Mouse (Mus musculus) urinary bladder, adult 2 months (tissue): ENCODE results near the gene Cplx1. TPM values are rescaled to one million over a fixed set of nuclear protein-coding genes. Genes with fewer than 3 reads are reported as not detected.

ENCODE experiments used
- DNase-seq: peaks from one replicate; pipeline ENCODE4 v3.0.0; 2022; ENCODE audit warnings: low spot score
- polyA plus RNA-seq: library from polyadenylated mRNA; depleted of rRNA; stranded (reverse); fragments of >200 nt; gene quantifications from 2 replicates; pipeline ENCODE4 v1.2.3, GENCODE M21; 2012; rRNA removed

The Cplx1 gene
- 0.10 and 0.44 TPM in 2 replicates for polyA plus RNA-seq

DNA sequence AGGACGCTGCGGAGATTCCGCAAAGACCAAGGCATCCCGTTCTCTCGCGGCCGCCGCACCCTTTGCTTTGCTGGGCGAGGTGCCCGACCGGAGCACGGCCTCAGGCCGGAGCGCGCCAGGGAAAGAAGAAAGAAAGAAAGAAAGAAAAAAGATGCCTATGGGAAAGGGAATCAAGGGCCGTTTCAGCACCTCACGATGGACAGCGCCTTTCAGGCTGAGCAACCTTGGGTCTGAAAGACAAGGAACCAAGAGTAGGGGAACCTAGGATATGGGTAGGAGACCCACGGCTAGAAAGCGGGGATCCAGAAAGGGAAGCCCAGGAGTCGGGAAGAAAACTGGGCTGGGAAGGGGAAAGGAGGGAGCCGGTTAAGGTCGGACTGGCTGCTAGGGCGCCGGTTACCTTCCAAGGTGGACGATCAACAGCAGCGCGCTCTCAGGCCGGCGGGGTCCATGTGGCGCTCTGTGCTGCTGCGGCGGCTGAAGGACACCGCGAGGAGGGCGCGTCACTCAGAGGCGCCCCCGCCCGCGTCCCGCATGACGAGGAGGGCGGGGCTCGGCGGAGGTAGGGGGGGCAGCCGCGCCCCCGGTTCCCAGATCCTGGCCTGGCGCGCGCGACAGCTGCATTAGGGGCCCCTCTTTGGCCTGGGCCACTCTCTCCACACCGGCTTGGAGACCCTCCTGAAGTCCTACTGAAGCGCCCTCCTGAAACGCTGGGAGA, at the start of gene Cplx1:
Cplx1 (minus strand) TSS at position 536 of the 718 bp plus-strand sequence.
- no peak for DNase-seq

GRCm38 (mm10) chr5:108581361-108581891, 31.6 kb upstream of the Cplx1 start:
- DNase-seq, result no peak

- no peak for DNase-seq
Measured at GRCm38 (mm10) chr5:108573054-108573453, 23.2 kb upstream of the Cplx1 start.

DNA sequence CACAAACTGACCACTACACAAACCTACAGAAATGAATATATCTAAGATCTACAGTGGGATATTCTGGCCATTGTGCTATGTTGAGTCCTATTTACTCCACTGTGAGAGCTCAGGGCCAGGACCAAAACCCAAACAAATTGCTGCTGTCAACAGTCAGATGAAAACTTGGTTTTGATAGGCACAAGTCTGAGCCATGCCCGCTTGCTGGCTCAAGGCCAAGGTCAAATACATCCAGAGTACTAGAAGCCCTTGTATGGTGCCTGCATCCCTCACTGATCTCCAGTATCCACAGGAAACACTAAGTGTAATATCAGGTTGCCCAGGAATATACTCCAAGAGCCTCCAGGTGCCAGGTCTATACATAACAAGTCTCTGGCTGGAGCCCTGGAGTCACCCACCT, 21.2 kb upstream of the Cplx1 start:
- DNase-seq, result no peak

- no peak for DNase-seq
Measured at GRCm38 (mm10) chr5:108567104-108567503, 17.3 kb upstream of the Cplx1 start.

DNA sequence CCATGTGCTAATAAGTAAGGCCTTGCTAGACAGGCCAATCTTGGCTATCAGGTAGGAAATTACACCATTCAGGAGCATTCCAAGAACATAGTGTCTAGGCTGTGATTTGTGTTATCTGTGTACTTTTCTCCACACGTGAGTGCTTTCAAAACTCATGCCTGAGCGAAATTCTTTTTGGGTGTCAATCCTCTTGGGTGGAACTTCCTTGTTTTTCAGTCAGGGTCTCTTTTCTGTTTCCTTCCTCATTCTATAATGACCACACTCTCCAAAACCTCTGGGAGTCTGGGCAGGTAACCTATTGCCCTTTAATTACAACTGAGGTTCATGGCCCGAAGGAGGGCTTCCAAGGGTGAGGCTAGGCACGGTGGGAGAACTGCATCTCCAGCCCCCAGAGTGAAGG, 16.7 kb upstream of the Cplx1 start:
- no peak for DNase-seq

DNA sequence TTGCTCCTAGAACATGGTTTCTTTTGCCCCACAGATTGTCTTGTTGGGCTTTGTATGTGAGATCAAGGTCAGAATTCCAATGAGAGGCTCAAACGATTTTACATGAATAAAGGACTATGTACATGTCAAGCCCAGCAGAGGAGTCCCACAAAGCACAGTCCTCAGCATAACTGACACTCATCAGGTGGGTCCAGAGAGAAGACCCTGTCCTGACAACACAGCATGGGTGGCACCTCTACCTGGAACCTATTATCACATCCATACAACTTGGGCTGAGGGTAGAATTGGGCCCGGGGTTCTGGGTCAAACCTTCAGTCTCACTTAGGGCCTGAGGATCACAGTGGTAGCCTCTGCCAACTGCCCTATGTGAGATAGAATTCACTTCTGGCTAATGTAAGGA, 15.6 kb upstream of the Cplx1 start:
- no peak for DNase-seq

GRCm38 (mm10) chr5:108564346-108564745, 14.5 kb upstream of the Cplx1 start:
- no peak for DNase-seq

DNA sequence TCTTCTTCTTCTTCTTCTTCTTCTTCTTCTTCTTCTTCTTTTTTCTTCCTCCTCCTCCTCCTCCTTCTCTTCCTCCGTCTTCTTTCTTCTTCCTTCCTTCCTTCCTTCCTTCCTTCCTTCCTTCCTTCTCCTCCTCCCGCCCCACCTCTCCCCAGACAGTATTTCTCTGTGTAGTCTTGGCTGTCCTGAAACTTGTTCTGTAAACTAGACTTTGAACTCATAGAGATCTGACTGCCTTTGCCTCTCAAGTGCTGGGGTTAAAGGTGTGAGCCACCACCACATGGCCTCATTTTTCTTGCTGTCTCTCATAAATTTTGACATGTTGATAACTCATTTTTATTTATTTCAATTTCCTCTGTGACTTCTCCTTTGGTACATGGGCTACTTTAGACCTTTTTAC, 12.7 kb upstream of the Cplx1 start:
- no peak for DNase-seq

GRCm38 (mm10) chr5:108556986-108557385, 7.2 kb upstream of the Cplx1 start:
- DNase-seq, result no peak

- DNase-seq, result no peak
Measured at GRCm38 (mm10) chr5:108554041-108554440, 4.2 kb upstream of the Cplx1 start.

DNA sequence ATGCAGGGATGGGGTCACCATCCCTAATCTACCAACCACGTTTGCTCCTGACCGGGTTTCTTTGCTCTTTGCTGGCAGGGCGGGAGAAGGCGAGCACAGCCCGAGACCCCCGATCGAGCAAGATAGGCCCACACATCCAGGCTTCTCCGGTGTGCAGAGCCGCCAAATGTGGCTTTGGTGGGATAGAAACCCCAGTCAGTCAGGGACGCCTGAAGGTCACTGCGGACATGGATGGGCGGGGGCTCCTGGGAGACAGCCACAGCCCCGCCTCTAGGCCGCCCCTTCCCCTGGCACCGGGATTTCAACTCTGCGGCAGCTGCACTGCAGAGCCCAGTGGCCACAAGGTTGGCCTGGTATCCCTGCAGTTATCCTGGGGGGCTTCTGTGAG, 377 bp upstream of the Cplx1 start:
- DNase-seq, result no peak

DNA sequence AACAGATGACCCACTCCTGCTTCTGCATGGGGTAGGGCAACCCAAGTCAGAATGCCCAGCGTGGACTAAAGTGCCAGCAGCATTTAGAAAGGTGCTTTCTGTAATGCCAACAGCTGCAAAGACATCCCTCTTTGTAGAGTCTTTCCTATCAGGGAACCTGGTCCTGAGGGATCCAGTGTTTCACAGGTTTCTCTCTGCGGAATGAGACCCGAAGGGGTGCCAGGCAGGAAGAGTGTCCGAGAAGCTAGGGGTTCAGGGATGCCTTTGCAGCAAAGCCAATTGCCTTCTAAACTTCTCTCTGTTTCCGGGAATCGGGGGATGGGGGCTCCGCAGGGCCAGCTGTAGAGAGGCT, 711 bp downstream of the Cplx1 start:
- DNase-seq, result no peak

DNA sequence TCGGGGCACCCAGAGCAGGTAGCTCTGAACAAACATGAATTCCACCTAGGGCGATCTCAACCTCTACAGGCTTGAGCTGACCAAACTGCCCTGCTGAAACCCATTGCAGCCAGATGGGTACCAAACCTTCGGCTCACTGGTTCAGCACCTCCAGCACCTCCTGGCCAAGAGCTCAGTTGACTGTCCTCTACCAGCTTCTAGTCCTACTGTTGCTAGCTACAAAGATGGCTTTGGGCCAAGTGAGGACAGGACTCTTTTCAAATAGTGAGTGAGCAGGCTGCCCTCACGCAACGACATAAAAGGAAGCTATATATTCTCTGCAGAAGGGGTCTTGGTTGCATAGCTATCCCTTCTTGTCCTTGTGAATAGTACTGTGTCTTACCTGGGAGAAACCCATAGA, 2.2 kb downstream of the Cplx1 start:
- DNase-seq, result no peak

- DNase-seq, result no peak
Measured at GRCm38 (mm10) chr5:108543516-108544291, 6.1 kb downstream of the Cplx1 start.

DNA sequence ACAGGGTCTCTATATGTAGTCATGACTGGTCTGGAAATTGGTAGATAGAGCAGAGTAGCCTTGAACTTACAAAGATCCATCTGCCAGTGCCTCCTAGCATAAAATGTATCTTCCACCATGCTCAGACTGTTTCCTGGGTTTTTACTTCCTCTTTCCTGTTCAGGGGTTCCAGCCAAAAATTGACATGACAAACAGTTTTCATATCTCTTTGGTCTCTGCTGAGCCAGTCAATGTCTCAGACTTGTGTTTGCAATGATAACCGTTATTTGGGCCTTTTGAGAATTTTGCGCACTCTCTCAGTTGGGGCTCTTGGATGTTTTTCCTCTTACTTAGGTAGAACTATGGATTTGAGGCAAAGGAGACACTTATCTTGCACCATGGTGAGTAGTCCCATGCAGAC, 15.6 kb downstream of the Cplx1 start:
- DNase-seq, result no peak

- no peak for DNase-seq
Measured at GRCm38 (mm10) chr5:108522597-108522996, 27.2 kb downstream of the Cplx1 start.

DNA sequence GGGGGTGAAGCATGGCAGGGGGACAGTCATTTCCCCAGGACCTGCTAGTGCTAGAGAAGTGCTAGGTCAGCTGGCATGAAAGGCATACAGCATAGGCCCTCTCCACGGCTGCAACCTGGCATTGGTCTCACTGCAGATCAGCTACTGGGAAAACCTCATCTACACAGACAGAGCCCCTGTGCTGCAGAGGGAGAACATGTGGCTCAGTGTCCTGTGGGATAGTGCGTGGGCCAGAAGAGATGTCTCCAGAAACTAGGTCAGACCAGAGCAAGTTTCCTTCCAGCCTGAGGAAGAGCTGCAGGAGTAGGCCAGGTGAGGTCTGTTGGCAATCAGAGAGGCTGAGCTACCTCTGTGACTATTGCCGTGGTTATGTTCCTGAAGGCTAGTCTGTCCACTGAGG, 27.9 kb downstream of the Cplx1 start:
- DNase-seq, result no peak

DNA sequence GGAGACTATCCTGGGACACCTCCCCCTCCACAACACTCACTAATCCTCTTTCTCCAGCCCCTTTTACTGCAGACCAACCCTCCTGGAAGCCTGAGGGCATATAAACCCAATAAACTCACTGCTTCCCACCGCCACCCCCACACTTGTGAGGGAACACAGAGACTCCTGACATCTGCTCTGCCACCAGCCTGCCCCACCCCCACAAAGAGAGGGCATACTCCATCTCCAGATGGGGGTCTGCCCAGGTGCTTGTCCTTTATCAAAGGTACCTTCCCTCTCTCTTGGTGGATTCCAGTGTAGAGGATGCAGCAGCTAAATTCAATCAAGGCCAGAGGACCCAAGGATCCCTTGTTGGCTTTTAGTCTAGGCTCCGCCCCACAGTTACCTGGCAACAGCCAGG, 28.8 kb downstream of the Cplx1 start:
- DNase-seq, result no peak

GRCm38 (mm10) chr5:108520153-108520552, 29.7 kb downstream of the Cplx1 start:
- no peak for DNase-seq

GRCm38 (mm10) chr5:108518951-108519350, 30.9 kb downstream of the Cplx1 start:
- no peak for DNase-seq

DNA sequence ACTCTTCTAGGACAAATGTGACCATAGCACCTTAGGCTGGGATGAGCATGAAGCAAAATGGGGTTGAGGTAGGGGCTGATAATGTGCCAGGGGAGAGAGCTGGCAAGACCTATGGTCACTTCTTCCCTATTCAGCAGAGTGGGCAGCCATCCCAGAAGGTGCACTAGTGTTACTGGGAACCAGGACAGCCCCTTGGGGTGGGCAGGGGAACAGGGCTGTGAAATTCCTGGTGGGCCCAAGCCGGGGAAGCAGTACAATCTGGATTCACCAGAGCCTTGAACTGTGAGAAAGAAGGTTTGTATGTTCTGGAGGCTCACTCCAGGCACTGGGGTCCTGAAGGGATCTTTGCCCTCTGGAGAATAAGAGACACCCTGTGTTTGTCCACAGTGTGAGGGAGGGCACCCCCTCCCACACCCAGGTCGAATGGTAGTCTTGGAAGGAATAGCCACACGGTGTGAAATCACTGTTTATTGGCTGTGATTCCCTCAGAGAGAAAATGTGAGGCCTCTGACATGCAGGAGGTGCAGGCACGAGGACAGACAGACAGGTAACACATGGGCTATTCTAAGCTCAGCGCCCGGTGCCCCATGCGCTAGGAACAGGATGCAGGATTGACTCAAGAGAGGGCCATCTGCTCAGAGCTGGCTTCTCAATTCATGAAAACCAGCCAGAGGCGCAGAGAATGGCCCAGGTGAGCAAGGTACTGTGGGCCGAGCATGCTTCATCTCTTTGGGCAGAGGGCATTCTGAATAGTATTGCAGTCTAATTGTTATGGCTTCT, 31.5 kb downstream of the Cplx1 start:
- DNase-seq, result no peak
